Mouse (Mus musculus): ENCODE measurements around the gene Tcerg1l. TPM values are rescaled to one million over a fixed set of nuclear protein-coding genes. Genes with fewer than 3 reads are reported as not detected.
A peak's percentile ranks its signal among the peaks of the same experiment; 100 is the strongest.

Tcerg1l gene
- polyA plus RNA-seq, 1 experiment from 2014 or later, result 19.2 TPM

DNA sequence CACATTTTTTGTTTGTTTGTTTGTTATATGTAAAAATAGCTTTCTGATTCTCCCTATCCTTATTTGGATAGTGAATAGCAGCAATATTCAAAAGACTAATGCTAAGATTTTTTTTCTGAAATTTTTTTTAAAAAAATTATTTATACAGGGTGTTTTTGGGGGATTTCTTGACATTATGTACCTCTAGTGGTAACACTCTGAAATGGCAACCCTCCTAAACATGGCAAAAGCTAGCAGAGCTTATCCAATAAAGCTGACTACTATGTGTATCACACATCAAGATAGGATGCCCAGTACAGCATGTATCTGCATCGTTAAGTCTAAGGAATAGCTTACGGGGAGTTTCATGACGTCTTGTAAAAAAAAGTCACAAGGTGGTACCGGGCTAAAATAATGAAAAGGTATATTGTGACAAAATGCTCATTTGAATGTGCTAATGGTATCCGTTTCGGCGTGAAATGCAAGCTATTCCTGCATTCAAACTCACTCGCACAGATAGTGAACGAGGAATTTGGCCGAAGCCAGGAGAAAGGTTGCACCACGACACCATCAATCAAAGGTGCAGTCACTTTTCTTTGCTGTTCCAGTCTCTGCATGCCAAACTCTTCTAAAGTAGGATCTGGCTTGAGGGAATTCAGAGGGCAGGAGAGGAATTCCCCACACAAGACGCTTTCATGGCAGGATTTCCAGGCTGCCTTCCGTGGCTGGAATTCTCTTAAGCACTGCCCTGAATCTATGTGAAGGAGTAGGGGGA is 1.2 kb downstream of the Tcerg1l start:
- H3K4me3 ChIP-seq, result peak overlapping the region; percentile 72
- WGBS, result 23% methylated on average over 13 of the region's 13 CpGs
- H3K9ac ChIP-seq, result peak overlapping the region; percentile 90
- peaks cover 22% of the 10 kb centered on the region for H3K4me1 ChIP-seq (replicated peaks)
- peaks cover 21% of the 10 kb centered on the region for H3K27me3 ChIP-seq
- no peaks in the 10 kb centered on the region for H3K36me3 ChIP-seq
- H3K9me3 ChIP-seq, result no peaks in the 10 kb centered on the region
- ATAC-seq (ENCODE audit: low FRiP score), result no peak
- peak overlapping the region; percentile 99 for H3K4me2 ChIP-seq
- H3K27ac ChIP-seq, result peak overlapping the region; percentile 85; the same call in 1 of the 2 replicates

DNA sequence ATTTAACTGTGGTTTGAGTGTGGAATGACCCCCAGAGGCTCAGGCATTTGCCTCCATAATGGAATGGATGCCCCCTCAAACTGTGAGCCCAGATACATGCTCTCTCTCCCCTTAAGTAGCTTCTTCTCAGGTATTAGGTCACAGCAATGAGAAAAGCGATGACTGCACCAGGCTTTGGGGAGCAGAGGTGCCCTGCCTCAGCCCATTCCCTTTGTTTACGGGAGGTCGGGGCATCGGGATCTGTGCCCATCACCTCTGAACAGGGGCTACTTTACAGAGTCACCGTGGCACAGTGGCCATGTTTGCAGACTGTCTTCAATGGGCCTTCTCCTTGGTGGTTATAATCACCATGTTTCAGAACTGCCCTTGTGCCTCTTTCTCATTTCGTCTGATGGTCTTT is 7.6 kb downstream of the Tcerg1l start:
- H3K27me3 ChIP-seq, result 0 out of 2 replicates have a peak, but pooled peaks cover 3% of the 10 kb centered on the region
- no peak overlapping the region for H3K9ac ChIP-seq
- H3K4me3 ChIP-seq, result no peak overlapping the region
- WGBS, result 95% methylated on average over 6 of the region's 6 CpGs
- peaks cover 3% of the 10 kb centered on the region; the same call in 1 of the 2 replicates for H3K4me1 ChIP-seq (replicated peaks)
- no peak overlapping the region for H3K4me2 ChIP-seq
- no peak for ATAC-seq (ENCODE audit: low FRiP score)
- H3K27ac ChIP-seq, result no peak overlapping the region
- H3K36me3 ChIP-seq, result 0 out of 2 replicates have a peak, but pooled peaks cover 3% of the 10 kb centered on the region
- no peaks in the 10 kb centered on the region for H3K9me3 ChIP-seq

DNA sequence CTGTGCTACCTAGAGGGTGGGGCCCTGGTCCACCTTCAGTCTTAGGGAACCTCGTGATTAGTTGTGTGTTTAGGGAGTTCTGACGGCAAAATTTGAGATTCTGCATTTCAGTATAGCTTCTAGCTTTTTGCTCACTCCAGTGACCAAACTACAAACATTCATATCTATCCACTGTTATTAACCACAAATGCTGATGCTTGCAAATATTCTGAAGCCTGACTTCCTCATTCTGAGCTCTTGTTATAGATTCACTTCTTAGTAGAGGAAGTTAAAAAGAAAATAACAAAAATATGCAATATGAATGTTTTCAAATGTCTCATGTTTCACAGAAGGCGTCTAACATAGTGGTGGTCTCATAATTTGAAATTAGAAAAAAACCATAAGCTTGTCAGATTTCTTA is 8.5 kb downstream of the Tcerg1l start:
- no peaks in the 10 kb centered on the region for H3K9me3 ChIP-seq
- no peak for ATAC-seq (ENCODE audit: low FRiP score)
- peaks cover 3% of the 10 kb centered on the region; the same call in 1 of the 2 replicates for H3K4me1 ChIP-seq (replicated peaks)
- no peak overlapping the region for H3K27ac ChIP-seq
- H3K4me2 ChIP-seq, result no peak overlapping the region
- H3K9ac ChIP-seq, result no peak overlapping the region
- 0 out of 2 replicates have a peak, but pooled peaks cover 3% of the 10 kb centered on the region for H3K36me3 ChIP-seq
- H3K27me3 ChIP-seq, result 0 out of 2 replicates have a peak, but pooled peaks cover 3% of the 10 kb centered on the region
- WGBS, result 78% methylated on average over 3 of the region's 3 CpGs
- H3K4me3 ChIP-seq, result no peak overlapping the region

DNA sequence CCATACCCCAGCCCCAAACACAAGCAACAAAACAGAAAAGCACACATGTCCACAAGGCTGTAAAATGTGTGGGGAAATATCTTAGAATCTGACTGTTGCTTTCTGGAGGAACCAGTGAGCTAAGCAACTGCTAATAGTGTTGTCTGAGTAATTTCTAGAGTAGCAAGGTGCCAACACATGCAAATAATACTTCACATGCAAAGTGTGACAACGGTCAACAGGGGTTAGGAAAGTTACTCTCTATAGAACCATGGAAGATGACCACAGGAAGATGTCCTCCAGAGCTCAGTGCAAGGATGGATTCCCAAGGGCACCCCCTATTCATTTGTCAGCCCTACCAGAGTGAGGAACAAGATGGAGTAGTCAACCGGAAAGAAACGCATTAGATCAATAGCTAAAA is 18.3 kb downstream of the Tcerg1l start:
- no peak overlapping the region for H3K27ac ChIP-seq
- no peak overlapping the region for H3K4me3 ChIP-seq
- no peak overlapping the region for H3K4me2 ChIP-seq
- WGBS, result 50% methylated on average over 3 of the region's 3 CpGs
- no peaks in the 10 kb centered on the region for H3K36me3 ChIP-seq
- no peak overlapping the region for H3K9ac ChIP-seq
- H3K9me3 ChIP-seq, result no peaks in the 10 kb centered on the region
- H3K4me1 ChIP-seq (replicated peaks), result peaks cover 7% of the 10 kb centered on the region; the same call in 1 of the 2 replicates
- no peaks in the 10 kb centered on the region for H3K27me3 ChIP-seq
- no peak for ATAC-seq (ENCODE audit: low FRiP score)

DNA sequence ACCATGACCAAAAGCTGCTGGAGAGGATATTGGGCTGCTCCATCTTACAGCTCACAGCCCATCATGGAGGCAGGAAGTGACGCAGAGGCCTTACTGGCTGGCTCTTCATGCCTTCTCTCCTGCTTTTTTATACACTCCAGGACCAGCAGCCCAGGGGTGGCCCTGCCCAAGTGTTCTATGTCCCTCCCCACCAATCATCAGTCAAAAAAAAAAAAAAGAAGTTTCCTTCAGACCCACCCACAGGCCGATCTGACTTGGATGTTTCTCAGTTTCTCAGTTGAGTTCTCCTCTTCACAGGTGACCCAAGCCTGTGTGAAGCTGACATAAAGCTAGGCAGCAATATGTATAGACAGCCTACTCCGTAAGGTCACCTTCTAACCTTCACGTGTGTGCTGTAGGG is 19.0 kb downstream of the Tcerg1l start:
- H3K36me3 ChIP-seq, result no peaks in the 10 kb centered on the region
- no peak overlapping the region for H3K9ac ChIP-seq
- no peak overlapping the region for H3K4me2 ChIP-seq
- ATAC-seq (ENCODE audit: low FRiP score), result no peak
- no peaks in the 10 kb centered on the region for H3K9me3 ChIP-seq
- no peak overlapping the region for H3K27ac ChIP-seq
- peaks cover 7% of the 10 kb centered on the region; the same call in 1 of the 2 replicates for H3K4me1 ChIP-seq (replicated peaks)
- H3K27me3 ChIP-seq, result no peaks in the 10 kb centered on the region
- 92% methylated on average over 4 of the region's 4 CpGs for WGBS
- no peak overlapping the region for H3K4me3 ChIP-seq

DNA sequence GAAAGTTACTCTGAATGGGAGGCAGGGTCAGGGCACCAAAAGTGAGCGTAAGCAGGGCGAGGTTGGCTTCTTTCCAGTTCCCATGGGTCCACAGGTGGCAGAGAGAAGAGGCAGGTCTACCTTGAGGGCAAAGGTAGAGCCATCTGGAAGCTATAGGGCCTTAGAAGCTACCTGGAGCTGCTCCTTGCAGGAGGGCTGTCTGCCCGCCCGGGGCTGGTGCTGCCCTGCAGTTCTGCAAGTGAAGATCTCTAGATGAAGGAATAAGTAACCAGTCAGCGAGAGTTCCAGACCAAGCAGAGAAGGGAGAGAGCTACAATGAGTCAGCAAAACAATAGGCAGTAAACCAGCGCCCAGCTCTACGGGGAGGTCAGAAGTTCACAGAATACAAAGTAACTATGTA is 22.0 kb downstream of the Tcerg1l start:
- 39% methylated on average over 7 of the region's 7 CpGs for WGBS

DNA sequence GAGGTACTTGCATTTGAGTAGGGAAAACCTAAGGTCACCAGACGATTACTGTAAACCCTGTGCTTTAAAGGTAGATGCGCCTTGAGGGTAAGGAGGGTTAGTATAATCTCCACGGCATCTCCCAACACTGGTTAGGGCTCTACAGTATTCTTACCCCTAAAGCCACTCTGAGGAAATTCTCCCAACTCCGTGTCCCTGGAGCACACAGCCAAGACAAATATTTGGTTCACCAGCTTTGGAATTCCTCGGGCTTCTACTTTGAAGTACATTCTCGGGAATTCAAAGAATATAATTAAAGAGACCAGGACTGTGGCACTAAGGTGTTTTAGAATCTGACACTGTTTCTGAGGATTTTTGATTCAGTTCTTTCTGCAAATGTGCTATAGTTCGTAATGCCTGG is 23.2 kb downstream of the Tcerg1l start:
- 79% methylated on average over 7 of the region's 7 CpGs for WGBS
- no peak for ATAC-seq (ENCODE audit: low FRiP score)
- Histone ChIP-seq H3K4me2 (no peak overlapping the region), H3K9ac (no peak overlapping the region), H3K4me1 (replicated peaks) (peaks cover 2% of the 10 kb centered on the region; the same call in 1 of the 2 replicates), H3K4me3 (no peak overlapping the region), H3K36me3 (no peaks in the 10 kb centered on the region), H3K9me3 (no peaks in the 10 kb centered on the region), H3K27ac (no peak overlapping the region), H3K27me3 (no peaks in the 10 kb centered on the region)

More for the DNA sequence above, 22.0 kb downstream of the Tcerg1l start:
- Histone ChIP-seq H3K27ac (no peak overlapping the region), H3K36me3 (no peaks in the 10 kb centered on the region), H3K4me2 (no peak overlapping the region), H3K4me3 (no peak overlapping the region), H3K27me3 (no peaks in the 10 kb centered on the region), H3K4me1 (replicated peaks) (peaks cover 7% of the 10 kb centered on the region; the same call in 1 of the 2 replicates), H3K9ac (no peak overlapping the region), H3K9me3 (no peaks in the 10 kb centered on the region)
- no peak for ATAC-seq (ENCODE audit: low FRiP score)

DNA sequence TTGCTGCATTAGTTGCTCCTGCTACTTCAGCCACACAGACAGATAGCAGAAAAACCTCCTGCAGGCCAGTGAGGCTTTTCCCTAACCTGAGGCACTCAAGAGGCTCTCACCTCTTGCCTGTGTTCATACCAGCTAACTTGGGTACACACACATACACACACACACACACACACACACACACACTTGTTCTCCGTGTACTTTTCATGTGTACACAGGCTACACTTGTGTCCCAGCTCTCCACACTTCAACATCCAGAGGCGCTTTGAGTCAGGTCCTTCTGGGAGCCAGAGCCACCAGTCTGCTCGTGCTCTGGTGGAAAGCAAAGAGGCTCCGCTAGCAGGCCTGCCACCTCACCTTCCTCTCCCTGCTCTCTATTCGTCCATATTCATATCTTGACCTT is 24.0 kb downstream of the Tcerg1l start:
- no peaks in the 10 kb centered on the region for H3K4me1 ChIP-seq (replicated peaks)
- H3K27ac ChIP-seq, result no peak overlapping the region
- no peak overlapping the region for H3K9ac ChIP-seq
- no peak for ATAC-seq (ENCODE audit: low FRiP score)
- H3K4me2 ChIP-seq, result no peak overlapping the region
- H3K4me3 ChIP-seq, result no peak overlapping the region
- WGBS, result 81% methylated on average over 5 of the region's 5 CpGs
- H3K27me3 ChIP-seq, result no peaks in the 10 kb centered on the region
- no peaks in the 10 kb centered on the region for H3K36me3 ChIP-seq
- no peaks in the 10 kb centered on the region for H3K9me3 ChIP-seq

DNA sequence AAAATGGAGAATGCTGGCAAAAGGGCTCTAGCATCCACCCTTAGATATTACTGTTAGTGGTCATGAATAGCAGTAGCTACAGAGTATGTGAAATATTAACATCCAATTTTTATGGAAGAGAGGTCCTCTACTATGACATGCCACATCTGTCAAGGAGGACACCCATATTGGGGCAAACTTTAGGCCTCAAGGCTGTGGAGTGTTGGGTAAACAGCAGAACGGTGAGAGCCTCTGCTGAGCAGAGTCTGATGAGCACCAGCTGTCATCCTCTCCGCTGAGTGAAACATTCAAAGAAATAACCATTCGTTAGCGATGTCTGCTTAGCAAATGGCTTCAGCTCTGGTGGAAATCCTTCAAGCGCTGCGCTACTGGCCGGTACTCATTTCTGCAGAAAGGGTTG is 30.0 kb downstream of the Tcerg1l start:
- Histone ChIP-seq H3K4me2 (no peak overlapping the region), H3K27ac (no peak overlapping the region), H3K27me3 (no peaks in the 10 kb centered on the region), H3K9me3 (no peaks in the 10 kb centered on the region), H3K4me1 (replicated peaks) (peaks cover 9% of the 10 kb centered on the region; the same call in 1 of the 2 replicates), H3K36me3 (no peaks in the 10 kb centered on the region), H3K4me3 (no peak overlapping the region), H3K9ac (no peak overlapping the region)
- 79% methylated on average over 7 of the region's 7 CpGs for WGBS
- ATAC-seq (ENCODE audit: low FRiP score), result no peak

DNA sequence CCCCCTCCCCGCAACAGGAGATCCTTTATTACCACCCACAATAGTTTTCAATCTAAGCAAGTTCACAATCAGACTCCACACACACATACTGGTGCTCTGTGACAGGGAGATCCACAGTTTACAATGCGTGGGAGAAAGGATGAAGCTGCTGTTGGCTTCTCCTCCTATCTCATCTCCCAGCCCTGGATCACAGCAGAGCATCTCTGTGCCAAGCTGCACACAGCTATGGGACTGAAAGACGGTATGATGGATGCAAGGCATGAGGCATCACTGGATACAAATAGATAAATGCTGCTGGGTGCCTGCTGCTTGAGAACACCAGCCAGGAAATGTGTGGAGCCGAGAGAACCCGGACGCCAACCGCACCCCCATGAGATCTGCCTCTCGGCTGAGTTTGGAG is 32.0 kb downstream of the Tcerg1l start:
- peaks cover 9% of the 10 kb centered on the region; the same call in 1 of the 2 replicates for H3K4me1 ChIP-seq (replicated peaks)
- no peak for ATAC-seq (ENCODE audit: low FRiP score)

DNA sequence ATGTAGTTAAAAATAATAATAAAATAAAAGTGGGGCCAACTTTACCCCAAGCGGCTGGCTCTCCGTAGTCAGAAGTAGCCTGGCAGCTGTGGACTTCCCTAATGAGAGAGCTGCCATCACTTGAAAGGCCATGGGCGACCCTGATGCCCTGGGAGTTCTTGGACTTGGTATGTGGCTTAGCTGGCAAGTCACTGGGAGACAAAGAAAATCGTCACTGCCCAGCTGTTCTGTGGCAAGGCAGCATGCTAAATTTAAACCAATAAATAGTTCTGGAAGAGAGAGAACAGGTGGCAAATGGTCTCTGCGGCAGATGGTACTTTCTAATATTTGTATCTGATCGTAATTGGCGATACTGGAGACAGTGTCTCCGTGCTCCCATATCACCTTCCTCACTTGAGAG is 40.1 kb downstream of the Tcerg1l start:
- ATAC-seq (ENCODE audit: low FRiP score), result no peak
- H3K4me3 ChIP-seq, result no peak overlapping the region
- no peak overlapping the region for H3K9ac ChIP-seq
- H3K27me3 ChIP-seq, result no peaks in the 10 kb centered on the region
- no peaks in the 10 kb centered on the region for H3K9me3 ChIP-seq
- peaks cover 11% of the 10 kb centered on the region for H3K4me1 ChIP-seq (replicated peaks)
- no peak overlapping the region for H3K27ac ChIP-seq
- H3K4me2 ChIP-seq, result no peak overlapping the region
- H3K36me3 ChIP-seq, result no peaks in the 10 kb centered on the region
- WGBS, result 75% methylated on average over 8 of the region's 8 CpGs

More for the DNA sequence above, 32.0 kb downstream of the Tcerg1l start:
- Histone ChIP-seq H3K27ac (no peak overlapping the region), H3K36me3 (no peaks in the 10 kb centered on the region), H3K4me3 (no peak overlapping the region), H3K9ac (no peak overlapping the region), H3K27me3 (no peaks in the 10 kb centered on the region), H3K4me2 (no peak overlapping the region), H3K9me3 (no peaks in the 10 kb centered on the region)
- 81% methylated on average over 8 of the region's 8 CpGs for WGBS

DNA sequence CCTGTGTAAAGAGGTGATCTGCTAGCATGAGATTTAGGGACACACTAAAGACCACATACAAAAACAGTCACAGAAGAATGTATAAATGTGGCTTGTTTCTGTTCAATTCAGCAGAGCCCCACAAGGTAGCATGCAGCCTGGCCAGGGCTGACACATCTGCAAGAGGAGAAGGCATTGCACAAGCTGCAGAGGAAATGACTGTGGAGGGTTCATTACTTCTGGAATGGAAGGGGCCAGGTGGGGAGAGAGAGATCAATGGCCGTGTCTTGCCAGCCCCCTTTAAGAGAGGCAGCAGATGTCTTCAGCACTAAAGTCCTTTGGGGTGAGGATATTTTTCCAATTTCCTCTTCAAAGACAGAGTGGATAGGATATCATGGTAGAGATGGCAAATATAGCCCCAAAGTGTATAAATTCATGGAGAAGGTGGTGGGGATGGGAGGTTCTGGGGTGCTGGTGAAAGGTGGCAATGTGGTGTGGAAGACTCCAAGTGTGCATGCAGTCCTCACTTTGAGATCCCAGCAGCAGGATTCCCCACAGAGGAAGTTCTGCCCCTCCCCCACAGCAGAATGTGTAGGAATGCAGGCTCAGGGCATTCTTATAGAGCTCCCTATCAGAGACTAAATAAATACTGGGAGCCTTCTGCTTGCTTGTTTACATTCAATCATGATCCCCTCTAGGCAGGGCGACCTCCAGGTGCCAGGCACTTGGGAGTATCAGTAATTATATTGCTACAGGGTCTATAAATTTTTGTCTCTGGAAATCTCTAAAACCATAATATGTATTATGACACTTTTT is 40.7 kb downstream of the Tcerg1l start:
- Histone ChIP-seq H3K36me3 (no peaks in the 10 kb centered on the region), H3K27ac (0 out of 2 replicates have a peak overlapping the region, but pooled peaks have one; percentile 19), H3K4me1 (replicated peaks) (peaks cover 11% of the 10 kb centered on the region), H3K9me3 (no peaks in the 10 kb centered on the region), H3K4me2 (no peak overlapping the region), H3K4me3 (no peak overlapping the region), H3K27me3 (no peaks in the 10 kb centered on the region), H3K9ac (no peak overlapping the region)
- ATAC-seq (ENCODE audit: low FRiP score), result no peak
- 53% methylated on average over 2 of the region's 2 CpGs for WGBS
